Mouse (Mus musculus) megakaryocyte progenitor cell, adult 5-6 weeks (primary cell): ENCODE data around the gene Nectin3. TPM values are rescaled to one million over a fixed set of nuclear protein-coding genes. Genes with fewer than 3 reads are reported as not detected.
"Not testable (repeated sequence)": the region's sequence is repeated elsewhere in the genome, so short reads cannot be mapped to it uniquely, and the experiment has no call there.

ENCODE experiments used
- ATAC-seq: replicated peaks from 2 replicates; pipeline ENCODE4 v1.8.0; 2016; ENCODE audit warnings: mild to moderate bottlenecking, moderate TSS enrichment, inconsistent platforms; ENCODE audit not compliant: poor library complexity
- total RNA-seq, 2 experiments: library from RNA; stranded (forward) in 1 of 2; stranded (reverse) in 1 of 2; fragments of 157-497, 149-512 nt in 1 of 2; fragments of 200-1000 nt in 1 of 2; gene quantifications; 2 replicates each; pipeline versions ENCODE4 v1.2.3 to v1.2.4; 2015 to 2017

Gene Nectin3
- total RNA-seq, 2 experiments from 2014 or later = 0.57 to 2.3 TPM

DNA sequence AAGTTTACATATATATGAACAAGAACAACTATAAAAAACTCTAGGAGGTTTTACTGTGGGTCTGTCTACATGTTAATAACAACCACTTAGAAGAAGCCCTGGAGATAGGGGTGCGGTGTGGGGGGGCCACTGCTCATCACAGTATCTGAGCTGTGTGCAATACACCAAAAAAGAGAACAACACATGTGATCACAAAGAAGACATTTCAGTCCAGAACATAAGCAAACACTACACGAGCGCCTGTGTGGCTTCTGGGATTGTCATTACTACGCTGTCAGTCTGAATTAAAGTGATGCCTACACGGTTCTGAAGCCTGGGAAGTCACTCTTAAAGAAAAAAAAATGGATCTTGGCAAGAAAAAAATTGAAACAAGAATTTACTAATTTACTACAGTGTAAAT lies 67.0 kb downstream of the Nectin3 start:
- no peak for ATAC-seq

DNA sequence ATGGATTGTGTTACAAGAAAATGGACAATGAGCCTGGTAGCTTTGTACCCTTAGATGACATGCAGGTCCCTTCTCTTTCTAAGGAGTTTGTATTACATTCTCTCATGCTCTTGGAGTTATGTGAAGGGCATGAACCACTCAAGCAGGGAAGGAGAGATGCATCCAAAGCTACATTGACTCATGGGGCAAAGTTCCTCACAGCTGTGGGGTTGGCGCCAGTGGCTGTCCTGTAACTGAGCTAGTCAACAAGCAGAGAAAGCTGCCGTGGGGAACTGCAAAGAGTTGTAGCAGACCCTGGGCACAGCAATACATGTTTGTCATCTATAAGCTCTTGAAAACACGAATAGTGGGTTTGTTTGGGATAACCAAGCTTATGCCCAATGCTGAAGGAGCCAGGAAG lies 82.1 kb downstream of the Nectin3 start:
- ATAC-seq = no peak

DNA sequence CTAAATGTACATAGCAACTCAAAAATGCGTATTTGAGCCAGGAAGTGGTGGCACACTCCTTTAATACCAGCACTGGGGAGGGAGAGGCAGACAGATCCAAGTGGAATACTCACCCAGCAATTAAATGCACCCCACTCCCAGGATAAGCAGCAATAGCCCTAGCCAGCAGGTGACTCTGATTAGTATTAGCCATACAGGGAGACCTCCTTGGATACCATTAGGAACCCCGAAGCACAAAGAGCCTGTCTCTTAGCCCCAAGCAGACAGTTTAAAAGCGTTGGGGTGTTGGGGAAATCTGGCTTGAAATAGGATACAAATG lies 87.6 kb downstream of the Nectin3 start:
- ATAC-seq = no peak

DNA sequence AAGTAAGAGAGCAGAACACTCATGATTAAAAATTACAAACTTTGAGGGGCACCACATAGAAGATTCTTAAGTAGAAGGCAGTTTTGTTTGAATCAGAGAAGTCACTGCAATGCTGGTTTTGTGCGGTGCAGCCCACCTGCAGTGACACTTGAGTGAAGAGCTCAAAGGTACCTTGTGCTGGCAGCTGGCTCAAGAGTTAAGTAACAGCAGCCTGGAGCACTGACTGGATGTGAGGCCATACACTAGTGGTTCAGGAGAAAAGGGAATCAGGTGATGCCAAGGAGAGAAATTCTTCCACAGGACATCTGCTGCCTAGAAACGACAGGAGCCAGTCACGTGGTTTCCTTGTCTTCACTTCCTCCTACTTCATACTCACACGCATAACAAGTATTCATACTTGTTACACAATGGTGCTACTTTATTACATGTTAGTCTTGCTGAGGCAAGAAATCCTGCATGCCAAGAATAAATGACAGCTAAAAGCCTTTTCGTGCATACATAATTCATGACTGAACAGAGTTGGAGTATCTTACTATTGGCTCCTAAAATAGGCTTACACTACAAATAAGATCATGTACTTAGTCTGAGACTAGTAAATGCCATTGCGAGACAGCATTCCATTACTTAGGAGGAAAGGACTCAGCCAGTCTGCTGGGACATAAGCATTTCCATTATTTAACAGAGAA lies 88.1 kb downstream of the Nectin3 start:
- ATAC-seq = peak; percentile 48; the same call in 1 of the 2 replicates

DNA sequence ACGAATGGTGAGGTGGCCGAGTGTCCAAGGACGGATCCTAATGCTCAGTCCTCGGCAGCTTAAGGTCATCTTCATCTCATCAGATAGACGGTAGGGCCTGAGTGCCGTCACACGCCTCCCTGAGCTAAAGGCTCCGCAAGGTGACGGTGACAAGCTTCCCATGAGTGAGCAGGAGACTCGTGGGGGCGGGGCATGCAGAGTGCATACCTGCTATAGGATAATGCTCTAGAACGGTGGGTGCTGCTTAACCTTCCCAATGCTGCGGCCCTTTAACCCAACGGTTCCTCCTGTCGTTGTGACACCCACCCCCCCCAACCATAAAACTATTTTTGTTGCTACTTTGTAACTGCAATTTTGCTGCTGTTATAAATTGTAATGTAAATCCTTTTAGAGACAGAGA lies 90.3 kb downstream of the Nectin3 start:
- no peak for ATAC-seq

DNA sequence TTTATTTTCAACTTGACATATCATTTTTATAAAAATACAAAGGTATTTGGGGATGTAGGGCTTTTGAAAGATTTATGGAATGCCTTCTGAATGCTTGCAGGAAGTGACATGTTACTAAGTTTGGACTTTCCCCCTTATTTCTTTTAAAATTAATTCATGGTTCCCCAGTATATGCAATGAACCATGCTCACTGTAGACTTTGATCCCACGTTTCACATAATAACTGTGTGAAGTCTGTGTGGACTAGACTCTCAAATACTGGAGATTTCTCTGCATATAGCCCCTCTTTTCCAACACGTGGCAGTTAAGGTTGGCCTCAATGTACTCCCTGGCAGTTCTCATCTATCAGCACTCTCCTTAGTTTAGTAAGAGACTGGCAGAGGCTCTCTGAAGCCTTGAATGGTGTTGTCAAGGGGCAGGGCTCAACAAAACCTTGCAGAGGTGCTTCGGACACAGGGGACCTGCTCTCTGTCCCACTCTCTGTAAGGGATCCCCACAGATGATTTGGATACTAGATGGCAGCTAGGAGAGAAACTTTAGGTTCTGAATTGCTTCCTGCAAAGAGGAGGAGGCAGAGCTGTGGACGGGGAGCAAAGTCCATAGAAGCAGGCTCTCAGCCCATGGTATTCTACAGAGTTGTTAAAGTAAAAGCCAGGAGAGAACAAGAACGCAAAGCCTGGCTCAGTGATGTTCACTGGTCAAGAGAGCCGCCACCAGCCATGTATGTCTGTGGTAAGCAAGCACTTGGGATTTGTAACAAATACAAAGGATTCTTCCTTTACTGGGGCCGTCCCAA lies 91.3 kb downstream of the Nectin3 start:
- ATAC-seq = no peak

DNA sequence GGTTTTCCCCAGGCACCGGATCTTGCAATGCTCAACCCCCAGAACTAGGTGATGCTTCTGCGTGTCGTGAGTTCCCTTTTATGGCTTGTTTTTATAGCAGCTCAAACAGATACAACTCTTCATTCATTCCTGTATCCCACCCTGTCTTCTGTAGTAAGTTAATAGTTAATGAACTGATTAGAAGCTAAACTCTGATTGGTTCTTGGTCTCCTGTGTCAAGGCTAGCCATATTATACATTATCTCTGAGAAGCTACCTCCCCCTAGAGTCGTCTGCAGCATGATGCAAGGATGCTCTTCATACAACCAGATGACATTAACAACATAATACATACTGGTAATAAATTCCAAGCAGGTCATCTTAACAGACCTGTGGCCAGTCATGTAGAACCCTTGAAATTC lies 100.4 kb downstream of the Nectin3 start:
- ATAC-seq = no peak

DNA sequence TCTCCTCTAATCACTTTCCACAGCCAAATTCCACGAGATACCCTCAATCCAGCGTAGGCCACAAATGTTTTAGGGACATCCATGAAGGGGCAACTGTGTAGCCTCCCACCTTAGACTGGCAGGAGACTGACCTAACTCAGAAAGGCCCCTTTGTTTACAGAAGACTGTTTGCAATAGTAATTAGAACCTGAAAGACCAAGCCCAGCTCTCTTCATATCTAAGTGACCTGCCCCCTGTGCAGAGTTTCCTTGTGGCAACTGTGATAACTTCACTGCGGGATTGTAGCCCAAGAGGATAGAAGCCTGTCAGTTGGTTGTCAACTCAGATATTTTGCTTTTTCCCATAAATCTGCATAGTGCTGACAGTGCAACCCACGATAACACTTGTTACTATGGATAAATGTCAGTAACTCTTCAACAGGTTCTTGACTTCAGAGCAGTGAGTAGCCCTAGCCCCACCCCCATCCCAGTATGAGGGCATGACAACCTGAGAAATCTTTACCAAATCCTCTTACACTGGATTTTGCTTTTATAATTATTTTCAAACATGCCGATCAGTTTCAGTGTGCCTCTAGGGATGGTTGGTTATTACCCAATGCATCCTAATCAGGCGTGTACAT lies 108.8 kb downstream of the Nectin3 start:
- no peak for ATAC-seq

DNA sequence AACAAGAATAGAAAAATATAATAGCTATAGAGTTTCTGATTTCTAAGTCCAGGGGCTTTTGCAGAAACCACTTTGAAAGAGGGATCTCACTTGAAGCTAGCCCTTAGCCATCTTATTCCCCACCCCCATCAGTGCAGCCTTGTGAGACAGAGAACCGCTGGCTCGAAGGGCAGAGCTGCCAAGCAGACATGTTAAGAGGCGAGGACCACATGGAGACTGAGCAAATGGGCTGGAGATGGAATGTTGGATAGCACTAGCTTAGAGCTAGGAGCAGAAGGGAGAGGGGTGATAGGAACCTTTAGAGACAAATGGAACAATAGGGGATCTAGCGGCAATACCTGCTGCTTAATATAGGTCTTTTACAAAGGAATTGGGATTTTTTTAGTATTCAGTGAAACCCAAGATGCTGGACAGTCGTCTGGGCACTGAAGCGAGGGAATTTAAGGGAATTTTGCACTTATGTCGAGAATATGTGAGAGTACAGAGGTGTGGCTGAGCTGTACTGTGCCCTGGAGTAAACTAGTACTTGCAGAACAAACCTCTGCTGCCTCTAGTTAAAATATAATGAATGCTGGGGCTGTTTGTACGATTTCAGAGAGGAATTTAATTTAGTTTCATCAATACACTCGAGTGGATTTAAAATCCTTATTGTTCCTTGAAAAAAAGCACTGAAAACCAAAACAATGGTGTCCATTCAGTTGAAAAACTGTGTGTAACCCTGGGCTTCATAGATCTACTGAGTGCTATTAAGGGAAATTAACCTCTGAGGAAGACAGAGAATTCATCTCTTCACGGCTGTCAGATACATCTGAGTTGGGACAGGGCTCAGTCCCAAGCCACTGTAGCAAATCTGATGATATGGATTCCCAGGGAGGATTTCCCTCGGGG lies 109.6 kb downstream of the Nectin3 start:
- ATAC-seq = no peak

DNA sequence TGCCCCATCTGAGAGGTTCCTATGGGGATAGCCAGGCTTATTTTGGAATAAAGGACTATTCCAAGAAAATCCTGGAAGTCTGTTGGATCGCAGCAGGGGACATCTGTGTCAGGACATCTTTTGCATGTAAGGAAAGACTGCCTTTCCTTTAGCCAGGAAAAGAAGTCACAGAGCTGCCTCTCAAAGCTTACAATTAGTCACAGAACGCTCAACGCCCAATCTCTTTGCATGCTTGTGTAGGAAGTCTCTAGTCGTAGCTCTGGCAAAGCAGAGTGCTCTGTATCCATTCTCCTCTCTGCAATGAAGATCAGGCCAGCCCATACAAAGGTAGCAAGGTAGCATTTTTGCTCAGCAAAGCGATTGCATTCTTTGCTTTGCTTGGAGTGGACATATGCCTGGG lies 114.0 kb downstream of the Nectin3 start:
- no peak for ATAC-seq

DNA sequence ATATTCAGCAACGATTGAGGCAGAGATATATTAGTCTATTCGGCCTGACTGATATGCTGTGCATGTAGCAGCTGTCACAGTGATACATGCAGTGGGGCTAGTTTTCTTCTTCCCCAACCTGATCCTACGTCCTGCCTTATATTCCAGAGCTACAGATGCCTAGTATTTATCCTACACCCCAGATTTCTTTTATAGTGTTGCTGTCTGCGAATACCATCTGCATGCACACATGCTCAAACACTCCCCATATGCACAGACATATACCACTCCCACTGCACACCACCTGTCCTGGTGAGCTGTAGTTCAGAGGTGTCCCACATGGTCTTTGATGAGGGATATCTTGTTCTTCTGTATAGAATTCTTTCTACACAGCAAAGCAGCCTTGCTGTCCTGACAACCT lies 115.0 kb downstream of the Nectin3 start:
- no peak for ATAC-seq

DNA sequence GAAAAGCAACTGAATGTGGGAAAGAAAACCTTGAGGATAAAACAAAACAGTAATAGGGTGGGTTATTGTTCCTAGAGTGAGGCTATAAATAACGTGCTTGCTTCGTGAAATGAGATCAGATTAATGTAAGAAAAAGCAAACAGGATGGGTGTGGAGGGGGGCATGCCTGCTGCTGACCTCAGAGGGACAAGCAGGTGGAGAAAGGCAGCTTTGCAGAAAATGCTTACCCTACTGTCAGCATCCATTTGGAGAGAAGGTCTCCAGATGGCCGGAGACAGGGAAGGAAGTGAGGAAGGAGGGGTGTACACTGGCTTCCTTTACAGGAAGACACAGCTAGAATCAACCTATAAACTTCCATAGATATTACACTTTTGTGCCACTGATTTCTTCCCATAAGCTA lies 121.8 kb downstream of the Nectin3 start:
- no peak for ATAC-seq

DNA sequence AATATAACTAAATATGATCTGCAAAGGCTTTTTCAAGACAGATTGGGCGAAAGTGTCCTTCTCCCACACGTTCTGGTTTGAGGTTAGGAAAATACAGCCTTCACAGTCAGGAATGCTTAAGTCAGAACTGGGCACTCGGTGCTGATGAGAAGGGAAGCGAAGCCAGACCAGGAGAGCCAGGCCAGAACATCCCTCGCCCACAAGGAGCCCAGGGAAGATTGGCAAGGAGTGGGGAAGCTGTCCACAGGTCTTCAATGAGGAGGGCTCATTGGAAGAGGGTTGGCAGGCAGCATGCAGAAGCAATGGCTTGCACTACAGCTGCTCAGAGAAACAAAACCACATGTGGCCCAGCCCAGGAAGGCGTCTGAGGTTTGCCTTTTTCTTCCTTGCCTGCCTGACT lies 136.3 kb downstream of the Nectin3 start:
- no peak for ATAC-seq

DNA sequence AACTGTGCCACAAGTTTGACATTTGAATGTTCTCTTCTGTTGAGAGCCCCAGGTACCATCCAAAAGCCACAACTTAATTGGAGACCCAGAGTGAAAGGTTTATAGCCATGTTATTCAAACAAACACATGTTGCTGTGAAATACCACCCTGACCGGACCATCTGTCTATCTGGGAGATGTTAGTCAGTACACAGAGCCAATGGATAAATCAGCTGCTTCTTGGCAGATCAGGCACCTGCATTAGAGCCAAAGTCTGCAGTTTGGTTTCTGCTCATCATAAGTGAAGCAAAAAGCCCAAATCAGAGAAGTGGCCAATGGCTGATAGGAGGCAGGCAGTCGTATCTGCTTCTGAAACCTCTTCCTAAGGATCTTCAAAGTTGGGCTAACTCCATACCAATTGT lies 140.7 kb downstream of the Nectin3 start:
- ATAC-seq = not testable (repeated sequence)

DNA sequence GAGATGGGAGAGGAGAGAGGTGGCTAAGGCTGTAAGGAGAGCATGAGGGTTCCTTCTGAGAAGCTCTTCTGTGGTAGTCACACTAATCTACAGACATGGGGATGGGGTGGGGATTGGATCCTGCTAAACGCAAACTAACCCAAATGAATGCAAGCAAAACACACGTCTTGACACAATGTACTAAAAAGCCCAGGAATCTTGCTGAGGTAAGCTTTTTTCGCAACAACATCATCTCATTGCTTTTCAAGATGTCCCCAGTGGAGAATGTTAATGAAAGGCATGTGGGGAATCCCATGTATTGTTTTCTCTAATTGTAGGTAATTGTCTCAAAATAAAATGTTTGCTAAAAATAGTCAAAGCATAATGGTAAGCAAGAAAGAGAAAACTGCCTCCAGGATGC lies 141.7 kb downstream of the Nectin3 start:
- ATAC-seq = no peak
